Mouse (Mus musculus): ENCODE data around the gene Cog4. TPM values are rescaled to one million over a fixed set of nuclear protein-coding genes. Genes with fewer than 3 reads are reported as not detected.
"Not testable (repeated sequence)": the region's sequence is repeated elsewhere in the genome, so short reads cannot be mapped to it uniquely, and the experiment has no call there.

Gene Cog4
- total RNA-seq, 2 experiments from 2014 or later: 38.9 to 44.1 TPM

DNA sequence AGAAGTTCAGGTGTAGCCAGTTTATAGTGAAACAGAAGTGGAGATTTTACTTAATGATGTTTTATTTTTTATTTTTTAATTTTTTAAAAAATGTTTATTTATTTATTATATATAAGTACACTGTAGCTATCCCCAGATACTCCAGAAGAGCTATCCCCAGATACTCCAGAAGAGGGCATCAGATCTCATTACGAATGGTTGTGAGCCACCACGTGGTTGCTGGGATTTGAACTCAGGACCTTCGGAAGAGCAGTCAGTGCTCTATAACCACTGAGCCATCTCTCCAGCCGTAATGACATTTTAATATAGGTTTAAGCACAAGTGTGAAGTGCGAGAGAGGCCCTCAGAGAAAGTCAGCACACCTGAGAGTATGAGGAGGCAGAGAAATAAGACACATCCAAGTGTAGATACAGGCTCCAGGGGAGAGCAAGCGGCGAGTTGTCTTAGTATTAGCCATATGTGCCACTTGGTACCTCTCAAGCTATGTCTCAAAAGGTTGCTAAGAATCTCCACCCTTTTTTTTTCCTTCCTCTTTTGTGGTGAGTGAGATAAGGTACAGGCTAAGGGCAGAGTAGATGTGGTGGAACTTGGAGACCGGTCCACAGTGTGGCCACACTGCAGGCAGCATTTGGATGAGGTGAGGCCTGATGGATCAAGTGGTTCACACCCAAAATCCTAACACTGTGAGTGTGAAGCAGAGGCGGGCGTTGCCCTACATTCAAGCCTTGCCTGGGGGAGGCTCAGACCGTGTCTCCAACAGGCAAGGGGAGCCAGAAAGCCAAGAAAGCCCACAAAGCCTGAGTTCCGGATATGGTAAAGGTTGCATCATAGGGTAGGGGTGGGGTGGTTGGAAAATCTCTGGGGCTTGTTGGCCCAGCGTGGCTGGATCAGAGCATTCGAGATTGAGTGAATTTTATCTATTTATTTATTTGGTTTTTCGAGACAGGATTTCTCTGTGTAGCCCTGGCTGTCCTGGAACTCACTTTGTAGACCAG is 65.5 kb downstream of the Cog4 start:
- DNase-seq: no peak
- intact Hi-C loops (cut with DNase I; ENCODE audit: low total_unique reads): no loop called here

GRCm38 (mm10) chr8:110917415-110917814 is 71.0 kb downstream of the Cog4 start:
- no peak for DNase-seq
- intact Hi-C loops (cut with DNase I; ENCODE audit: low total_unique reads): no loop called here

DNA sequence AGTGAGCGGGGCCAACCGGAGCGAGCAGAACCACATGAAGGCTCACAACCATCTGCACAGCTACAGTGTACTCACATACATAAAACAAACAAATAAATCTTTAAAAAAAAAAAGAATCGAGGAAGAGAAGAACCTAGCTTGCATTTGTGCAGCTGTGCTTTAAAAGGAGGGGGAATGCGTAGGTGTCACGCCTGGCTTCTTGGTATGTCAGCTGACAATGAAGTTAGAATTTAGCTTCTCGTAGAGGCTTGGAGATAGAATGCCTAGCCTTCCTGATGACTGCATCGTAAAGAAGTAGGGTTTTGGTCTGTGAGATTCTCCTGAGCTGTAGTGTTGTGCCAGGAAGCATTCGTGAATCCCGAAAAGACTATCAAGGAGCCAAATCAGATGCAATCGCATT is 71.6 kb downstream of the Cog4 start:
- DNase-seq: no peak
- intact Hi-C loops (cut with DNase I; ENCODE audit: low total_unique reads): no loop called here

DNA sequence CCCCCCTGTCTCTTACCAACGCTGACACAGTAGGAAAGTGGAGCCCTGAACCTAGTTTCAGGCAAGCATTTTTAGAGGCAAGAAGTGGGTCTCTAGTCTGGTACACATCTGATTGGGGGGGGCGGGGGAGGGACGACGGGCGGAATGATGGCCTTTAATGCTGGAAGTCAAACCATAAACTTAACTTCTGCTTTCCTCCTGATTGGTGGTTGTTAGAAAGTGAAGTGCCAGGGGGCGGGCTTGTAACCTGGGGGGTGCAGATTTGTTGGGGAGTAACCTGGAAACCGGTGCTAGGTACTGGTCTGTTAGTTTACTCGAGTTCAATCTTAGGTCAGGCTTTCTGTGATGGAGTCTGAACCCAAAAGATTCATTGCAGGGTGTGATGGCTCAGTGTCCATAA is 72.1 kb downstream of the Cog4 start:
- DNase-seq: no peak
- intact Hi-C loops (cut with DNase I; ENCODE audit: low total_unique reads): no loop called here

- DNase-seq: peak; percentile 88
- intact Hi-C loops (cut with DNase I; ENCODE audit: low total_unique reads): no loop called here
Observed at GRCm38 (mm10) chr8:110919341-110920031, 73.1 kb downstream of the Cog4 start, which contains the start of gene St3gal2. Gene St3gal2 (plus strand): TSS chr8:110919922.

DNA sequence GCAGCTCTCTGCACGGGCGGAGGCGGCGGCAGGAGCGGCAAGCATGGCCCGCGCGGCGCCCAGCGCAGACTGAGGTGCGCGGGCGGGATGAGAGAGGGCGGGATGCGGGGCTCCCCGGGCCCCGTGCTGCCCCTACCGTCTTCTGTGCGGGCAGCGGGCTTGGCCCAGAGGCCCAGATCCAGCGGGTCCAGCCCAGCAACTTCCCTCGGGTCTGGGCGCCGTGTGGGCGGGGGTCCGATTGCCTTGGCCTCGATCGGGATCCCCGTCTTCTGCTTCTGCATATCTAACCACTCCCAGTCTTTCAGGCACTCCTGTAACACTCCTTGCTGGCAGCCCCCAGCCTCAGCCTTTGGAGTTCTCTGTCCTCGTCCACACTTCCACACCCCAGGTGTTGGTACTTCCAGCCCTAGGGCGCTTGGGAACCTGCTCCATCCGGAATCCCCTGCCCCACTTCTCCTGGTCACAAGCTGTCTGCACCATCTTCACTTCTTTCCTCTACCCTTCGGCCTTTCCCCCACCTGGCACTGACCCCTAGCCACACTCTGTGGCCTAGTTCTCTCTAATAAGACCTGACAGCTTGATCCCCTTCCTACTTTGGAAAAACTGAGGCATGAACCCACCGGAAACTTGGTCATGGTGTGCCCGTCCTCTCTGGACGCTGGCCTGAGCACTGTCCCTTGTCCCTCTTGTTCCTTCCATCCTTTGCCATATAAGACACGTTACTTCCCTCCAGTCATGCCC is 73.8 kb downstream of the Cog4 start:
- DNase-seq: no peak
- intact Hi-C loops (cut with DNase I; ENCODE audit: low total_unique reads): no loop called here

GRCm38 (mm10) chr8:110920773-110921277 is 74.4 kb downstream of the Cog4 start:
- DNase-seq: no peak
- intact Hi-C loops (cut with DNase I; ENCODE audit: low total_unique reads): no loop called here

DNA sequence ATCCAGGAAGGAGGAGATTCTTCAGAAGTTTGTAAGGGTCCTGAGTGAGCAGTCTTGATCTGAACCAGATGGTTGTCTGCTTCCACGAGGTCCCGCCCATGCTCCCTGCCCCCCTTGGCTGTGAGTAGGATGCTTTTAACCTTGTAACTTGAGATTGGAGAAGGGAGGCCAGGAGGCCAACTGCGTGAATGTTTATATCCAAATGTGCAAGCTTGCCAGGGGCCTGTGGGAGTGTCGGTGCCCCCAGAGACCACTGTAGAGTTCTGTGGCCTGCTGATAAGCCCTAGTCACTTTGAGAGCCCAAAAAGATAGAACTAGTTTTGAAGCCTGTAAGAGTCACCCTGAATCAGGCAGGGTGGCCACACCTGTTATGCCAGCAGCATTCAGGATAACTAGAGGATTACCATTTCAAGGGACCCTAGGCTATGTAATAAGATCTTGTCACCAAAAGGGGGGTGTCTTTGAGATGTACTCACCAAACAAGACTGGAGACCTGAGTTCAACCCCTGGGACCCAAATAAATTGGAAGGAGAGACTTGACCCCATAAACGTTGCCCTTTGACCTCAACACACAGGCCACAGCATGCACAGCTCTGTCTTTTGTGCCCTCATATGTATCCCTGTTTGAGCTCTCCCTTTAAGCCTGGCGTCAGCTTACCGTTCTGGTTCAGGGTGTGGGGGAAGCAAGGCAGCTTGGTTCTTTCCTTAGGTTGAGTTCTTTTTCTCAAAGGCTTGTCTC is 75.3 kb downstream of the Cog4 start:
- intact Hi-C loops (cut with DNase I; ENCODE audit: low total_unique reads): no loop called here
- DNase-seq: peak; percentile 67

DNA sequence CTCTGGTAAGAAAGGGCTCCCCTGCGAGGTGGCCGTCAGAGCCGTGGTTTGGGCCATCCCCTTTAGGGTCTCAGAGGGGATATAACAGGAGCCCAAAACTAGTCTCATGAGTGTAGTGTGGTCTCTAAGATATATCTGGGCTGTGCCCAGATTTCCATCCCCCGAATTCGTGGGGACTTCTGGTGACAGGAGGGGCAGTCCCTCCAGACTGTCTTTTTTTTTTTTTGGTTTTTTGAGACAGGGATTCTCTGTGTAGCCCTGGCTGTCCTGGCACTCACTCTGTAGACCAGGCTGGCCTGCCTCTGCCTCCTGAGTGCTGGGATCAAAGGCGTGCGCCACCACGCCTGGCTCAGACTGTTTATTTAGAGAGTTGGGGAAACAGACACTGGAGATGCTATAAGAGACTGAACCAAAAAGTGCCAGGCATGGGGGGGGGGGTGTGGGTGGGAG is 79.3 kb downstream of the Cog4 start:
- no peak for DNase-seq
- intact Hi-C loops (cut with DNase I; ENCODE audit: low total_unique reads): no loop called here

DNA sequence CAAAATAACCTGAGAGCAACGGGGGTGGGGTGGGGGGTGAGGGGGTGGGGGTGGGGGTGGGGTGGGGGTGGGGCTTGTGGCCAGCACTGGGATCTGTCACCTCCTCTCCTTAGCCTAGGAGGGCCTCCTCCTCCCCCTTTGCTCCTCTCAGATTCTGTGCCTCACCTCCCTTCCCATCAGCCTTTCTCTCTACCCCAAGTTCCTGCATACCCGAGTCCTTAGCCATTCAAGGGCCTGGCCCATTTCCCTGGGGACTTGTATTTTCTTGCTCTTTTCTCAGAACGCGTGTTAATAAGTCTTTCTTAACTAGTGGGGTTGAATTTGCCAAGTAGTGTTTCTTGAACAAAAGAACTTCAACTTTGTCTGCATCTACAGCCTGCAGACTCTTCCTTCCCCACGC is 80.3 kb downstream of the Cog4 start:
- intact Hi-C loops (cut with DNase I; ENCODE audit: low total_unique reads): no loop called here
- DNase-seq: no peak

DNA sequence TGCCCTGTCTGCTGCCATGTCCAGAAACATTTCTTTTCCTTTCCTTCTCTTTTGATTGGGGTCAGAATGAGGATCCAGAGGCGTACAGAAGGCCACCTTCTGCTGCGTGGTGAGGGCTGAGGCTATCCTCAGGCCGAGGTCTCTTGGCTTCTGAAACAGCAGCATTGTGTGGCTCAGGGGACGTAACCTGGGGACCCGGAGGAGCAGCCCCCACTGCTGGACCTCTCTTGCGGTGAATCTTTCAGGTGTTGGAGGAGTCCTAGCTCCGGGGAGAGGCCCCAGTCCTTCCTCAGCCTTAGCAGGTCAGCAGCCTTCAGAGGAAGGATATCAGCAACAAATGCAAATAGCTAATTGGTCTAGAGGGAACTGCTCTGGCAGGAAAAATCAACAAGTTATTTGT is 82.0 kb downstream of the Cog4 start:
- intact Hi-C loops (cut with DNase I; ENCODE audit: low total_unique reads): no loop called here
- no peak for DNase-seq

DNA sequence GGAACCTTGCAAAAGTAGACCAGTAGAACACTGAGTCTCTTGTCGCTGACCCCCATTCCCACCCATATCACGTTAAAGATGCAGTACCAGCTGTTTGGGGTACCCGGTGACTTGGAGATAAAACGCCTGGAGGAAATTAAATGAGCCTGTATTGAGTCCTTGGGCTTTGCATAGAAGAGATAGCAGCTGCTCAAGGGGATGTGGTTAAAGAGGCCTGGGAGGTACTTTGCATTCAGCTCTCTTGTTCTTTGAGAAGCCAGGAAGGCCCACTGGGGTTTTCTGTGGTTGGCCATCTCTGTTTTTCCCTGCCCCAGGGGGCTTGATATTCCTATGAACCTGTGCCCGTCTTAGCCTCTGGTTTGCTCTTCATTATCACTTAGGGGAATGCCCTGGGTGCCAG is 82.7 kb downstream of the Cog4 start:
- intact Hi-C loops (cut with DNase I; ENCODE audit: low total_unique reads): no loop called here
- no peak for DNase-seq

DNA sequence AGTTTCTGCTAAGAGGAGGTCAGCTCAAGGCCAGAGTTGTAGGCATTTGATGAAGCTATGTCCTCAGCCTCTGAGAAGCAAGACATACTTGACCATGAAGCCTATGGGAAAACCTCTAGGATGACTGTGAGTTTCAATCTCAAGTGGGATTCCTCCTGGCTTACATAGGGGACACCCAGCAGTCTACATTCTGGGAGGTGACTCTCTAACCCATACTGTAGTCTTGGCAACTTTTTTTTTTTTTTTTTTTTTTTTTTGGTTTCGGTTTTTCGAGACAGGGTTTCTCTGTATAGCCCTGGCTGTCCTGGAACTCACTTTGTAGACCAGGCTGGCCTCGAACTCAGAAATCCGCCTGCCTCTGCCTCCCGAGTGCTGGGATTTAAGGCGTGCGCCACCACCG is 83.3 kb downstream of the Cog4 start:
- intact Hi-C loops (cut with DNase I; ENCODE audit: low total_unique reads); DNase-seq: not testable (repeated sequence)

- DNase-seq: peak; percentile 88
- intact Hi-C loops (cut with DNase I; ENCODE audit: low total_unique reads): no loop called here
Observed at GRCm38 (mm10) chr8:110931176-110931939, 85.0 kb downstream of the Cog4 start.
